Mouse (Mus musculus) embryo, embryonic 9.5 days (tissue): ENCODE measurements around the gene Angpt4.
A peak's percentile ranks its signal among the peaks of the same experiment; 100 is the strongest.

ENCODE experiments used
- DNase-seq: peaks from one replicate; pipeline ENCODE4 v3.0.0-alpha.2; 2017; ENCODE audit errors: extremely low spot score

Gene Angpt4

DNA sequence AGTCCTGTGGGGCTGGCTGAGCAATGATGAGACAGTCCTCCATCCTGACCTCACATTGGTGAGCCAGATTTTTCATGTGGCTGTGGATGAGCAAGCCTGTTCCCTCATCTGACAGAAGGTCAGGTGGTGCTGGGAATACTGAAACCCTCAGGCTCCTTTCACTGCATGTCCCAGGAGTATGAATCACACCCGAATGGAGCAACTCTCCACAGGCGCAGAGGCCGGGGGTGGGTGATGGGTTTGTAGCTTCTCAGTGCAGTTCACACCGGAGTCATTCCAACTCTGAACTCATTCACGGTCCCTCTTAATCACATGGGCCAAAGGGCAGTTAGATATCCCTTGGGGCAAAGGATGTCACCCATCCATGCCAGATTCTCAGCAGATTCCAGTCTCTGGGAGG lies 3.1 kb downstream of the Angpt4 start:
- no peak for DNase-seq

DNA sequence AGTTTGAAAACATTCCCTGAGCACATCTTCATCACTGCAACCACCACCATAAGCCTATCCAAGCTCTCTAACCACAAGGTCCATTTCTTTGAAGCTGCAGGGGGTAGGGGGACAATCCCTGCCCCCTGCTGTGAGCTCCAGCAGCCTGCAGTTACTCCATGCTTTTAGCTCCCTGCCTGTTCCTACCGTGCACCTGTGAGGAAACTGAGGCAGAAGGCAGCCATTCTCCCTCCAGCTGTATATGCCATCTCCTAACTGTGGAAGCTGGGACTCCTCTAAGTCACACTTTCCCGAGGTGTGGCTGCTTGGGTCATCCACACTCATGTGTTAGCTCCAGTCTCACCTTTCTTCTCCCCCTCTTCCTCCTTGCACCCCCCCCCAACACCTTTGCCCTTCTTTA lies 4.1 kb downstream of the Angpt4 start:
- no peak for DNase-seq

DNA sequence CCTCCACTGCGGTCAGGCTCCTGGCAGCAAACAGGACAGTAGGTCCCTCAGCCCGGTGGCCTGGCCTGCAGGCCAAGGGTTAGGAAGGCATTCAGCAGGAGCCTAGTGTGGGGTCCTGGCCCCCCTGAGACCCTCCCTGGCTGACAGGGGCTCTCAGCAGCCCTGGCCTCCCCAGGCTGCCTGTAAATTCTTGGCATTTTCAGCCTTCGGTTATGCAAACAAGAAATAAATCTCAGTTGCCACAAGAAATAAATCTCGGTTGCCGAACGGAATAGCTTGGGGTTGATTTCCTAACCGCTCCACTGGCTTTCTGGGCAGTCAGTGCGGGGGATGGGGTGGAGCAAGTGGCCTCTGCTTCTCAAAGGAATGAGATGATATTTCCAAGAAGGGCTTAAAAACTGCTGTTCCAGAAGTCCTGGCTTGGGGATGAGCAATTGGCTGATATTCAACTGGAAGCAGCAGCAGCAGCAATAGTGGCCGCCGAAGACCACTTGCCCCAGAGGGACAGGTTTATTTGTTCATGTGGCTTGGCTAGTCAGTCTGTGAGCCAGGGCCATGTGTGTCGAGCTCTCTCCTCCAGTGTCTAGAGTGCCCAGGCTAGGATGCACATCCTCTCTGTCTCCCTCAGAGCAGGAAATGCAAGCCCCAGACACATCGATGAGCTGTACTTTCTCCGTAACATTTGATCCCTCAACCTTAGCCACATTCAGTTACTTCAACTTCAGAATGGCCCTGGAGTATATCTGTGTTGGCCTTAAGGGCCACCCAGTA lies 5.2 kb downstream of the Angpt4 start:
- peak; percentile 38 for DNase-seq

DNA sequence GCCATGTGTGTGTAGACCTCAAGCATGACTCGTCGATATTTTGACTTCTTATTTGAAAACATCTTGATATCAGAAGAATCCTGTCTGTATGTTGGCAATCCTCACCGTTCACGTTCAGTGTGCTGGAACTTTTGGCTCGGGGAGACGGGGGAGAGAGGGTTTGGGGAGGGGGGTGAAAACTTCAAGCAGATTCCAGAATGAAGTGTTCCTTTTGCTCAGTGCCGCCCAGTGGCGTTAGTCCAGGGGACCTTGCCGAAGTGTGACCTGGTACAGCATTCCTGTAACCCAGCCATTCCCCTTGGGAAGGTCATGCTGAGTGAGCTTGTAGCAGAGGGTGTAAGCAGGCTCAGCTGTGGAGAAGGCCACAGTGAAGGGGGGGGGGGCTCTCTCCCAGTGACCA lies 8.1 kb downstream of the Angpt4 start:
- no peak for DNase-seq

DNA sequence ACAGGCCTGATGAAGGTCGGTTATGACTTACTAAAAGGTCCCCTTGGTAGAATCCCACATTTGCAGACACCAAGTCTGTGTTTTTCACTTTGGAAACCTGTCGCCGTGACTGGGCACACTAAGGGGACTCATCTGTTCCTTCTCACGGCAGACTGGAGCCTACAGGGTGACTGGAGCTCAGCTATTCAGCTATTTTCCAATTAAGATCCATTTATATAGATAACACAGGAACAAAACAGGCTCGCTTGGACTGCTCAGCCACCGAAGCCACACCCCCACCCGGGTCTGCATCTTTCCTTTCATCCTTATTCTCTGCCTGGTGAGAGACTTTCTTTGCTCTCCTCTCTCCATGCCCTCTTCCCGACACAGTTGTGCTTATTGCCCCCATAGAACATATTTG lies 10.1 kb downstream of the Angpt4 start:
- DNase-seq, result no peak

DNA sequence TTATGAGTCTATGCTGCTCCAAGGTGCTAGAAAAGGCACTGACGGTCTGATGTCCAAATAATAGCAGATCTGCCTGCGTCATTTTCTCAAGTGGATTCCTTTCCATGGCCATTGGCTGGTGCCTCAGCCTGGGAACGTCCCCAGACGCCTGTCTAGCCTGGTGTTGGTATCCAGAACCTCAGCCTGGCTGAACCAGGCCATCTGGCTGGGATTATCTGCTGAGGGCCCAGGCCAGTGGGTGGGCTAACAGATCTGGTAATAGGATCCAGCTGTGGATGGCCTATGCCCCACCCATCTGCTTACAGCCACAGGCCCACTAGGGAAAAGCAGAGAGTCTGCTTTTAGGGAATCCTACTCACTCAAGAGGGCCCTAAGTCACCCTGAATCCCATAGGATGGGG lies 10.6 kb downstream of the Angpt4 start:
- DNase-seq, result peak; percentile 41

DNA sequence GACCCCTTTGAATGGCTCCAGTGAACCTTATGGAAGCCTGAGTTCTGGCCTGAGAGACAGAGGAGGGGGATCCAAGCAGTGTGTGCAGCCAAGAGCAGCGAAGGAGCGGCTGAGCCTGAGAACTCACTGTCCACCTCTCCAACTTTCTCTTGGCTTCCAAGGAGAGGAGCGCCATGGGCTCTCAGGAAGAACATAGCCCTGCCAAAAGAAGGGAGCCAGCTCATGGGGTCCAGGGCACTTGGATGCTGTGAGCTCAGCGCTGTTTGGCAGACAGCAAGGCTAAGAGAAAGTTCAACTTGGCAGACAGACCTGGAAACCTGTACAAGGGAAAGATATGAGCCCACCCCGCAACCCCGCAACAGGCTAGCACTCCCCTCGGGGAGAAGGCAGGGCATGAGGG lies 13.3 kb downstream of the Angpt4 start:
- no peak for DNase-seq

DNA sequence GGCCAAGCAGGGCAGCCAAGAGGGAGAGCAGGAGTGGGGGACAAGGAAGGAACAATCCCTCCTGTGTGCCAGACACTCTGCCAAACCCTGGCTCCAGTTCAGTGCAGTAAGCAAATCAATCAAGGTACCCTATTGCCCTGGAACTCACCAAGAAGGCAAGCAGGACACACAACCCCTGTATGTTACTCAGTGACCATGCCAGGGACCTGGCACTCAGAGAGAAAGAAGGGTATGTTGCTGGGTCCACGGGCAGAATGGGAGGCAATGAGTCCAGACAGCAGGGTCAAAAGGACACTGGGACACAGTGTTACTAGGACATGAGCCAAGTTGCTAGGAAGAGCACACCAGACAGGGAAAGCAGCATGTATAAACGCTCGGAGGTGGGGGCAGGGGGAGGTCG lies 14.7 kb downstream of the Angpt4 start:
- DNase-seq, result no peak

DNA sequence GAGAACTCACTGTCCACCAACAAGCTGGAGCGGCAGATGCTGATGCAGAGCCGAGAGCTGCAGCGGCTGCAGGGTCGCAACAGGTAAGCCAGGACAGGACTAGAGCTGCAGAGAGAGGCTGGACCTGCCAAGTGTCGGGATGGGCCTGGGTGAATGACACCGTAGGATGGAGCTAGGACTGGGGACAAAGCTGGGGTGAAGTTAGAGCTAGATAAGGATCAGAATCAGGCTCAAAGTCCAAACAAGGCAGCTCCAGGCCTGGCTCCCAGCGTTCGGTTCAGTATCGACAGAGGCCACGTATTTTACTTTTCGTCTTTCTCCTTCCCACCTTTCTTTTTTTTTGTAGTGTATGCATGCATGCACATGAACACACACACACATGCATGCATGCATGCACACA lies 16.1 kb downstream of the Angpt4 start:
- no peak for DNase-seq

DNA sequence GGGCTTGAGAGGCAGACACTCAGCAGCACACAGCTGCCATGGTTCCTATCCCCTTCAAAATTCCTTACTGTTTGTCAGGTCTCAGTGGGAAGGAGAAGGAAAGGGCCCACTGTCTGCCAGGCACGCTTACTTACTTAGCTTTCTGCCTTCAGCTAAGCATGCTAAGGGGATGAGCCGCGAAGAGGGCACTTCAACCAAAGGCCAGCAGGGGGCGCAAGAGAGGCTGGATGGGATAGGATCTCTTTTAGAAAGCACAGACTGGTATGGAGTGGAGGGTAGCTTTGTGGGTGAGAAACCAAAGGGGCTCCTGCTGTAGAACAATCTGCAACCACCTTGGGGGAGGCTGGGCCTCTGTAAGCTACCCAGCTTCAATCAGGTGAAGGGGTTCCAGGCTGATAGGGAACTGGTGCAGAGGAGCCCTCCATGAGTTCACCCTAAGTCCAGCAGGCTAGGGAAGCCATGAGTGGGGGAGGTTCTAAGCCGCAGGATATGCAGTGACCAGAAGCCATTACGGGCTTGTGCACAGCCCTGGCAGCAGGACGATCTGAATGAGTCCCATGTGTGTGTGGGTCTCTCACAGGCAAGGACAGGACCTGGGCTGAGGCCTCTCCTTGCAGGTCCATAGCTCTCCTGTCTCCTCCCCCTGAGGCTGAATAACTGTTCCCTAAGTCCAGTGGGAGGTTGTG lies 19.5 kb downstream of the Angpt4 start:
- peak; percentile 83 for DNase-seq

DNA sequence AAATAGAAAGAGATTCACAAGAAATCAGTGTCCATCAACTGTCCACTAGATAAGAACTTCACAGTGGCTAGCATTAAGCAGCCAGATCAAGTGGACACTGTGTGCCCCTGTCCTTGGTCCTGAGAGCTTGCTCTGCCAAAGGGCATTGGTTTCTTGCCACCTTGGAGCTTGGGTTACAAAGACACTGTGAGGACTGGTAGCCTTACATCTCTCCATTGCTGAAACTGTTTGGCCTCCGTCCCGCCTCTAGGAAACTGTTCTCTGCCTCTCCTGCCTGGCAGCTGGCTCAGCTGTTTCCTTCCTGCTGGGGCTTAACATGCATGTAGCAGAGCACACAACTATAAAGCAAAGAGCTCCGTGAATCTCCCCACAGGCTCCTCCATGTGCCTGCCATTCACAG lies 26.9 kb downstream of the Angpt4 start:
- no peak for DNase-seq

DNA sequence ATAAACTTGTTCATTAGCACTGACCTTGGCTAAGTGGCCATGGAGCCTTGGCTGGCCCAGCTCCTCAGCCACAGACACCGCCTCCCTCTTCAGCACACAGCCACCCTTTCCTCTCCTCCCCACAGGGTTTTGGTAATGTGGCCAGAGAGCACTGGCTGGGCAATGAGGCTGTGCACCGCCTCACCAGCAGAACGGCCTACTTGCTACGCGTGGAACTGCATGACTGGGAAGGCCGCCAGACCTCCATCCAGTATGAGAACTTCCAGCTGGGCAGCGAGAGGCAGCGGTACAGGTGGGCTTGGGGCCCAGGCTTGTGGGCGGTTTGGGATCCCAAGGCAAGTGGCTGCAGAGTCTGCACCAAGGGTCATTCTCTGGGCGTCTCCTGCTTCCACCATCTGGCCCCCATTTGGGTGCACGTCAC lies 27.8 kb downstream of the Angpt4 start:
- no peak for DNase-seq

DNA sequence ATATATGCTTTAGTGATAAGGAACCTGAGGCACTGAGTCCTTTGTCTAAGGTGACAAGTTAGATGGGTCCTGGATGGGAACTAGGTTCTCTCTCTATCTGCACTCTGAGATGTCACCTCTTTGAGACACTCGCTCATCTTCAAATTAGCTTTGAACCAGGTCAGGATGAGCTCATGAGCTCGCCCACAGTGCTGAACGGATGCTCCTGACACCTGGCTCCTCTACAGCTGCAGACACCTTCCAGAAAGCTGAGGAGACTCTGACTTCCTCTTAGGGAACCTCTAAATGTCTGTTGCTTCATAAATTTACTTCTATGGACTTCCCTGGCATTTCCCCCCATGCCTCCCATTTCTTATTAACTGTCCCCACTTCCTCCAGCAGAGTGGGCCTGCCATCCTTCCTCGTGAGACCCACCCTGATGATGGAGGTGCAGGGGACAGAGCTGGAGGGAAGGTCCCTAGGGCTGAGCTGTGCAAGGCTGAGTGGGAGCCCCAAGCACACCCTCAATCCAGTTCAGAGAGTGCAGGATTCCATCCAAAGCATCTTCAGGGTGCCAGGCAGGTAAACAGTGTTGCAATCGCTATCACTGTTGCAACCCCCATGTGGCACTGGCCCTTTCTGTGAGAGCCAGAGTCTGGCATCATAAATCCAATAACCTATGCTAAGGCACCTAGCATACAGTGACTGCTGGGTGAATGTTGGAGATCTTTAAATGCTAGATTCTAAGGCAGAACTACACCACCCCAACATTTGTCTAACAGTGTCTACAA lies 28.8 kb downstream of the Angpt4 start:
- DNase-seq, result no peak

DNA sequence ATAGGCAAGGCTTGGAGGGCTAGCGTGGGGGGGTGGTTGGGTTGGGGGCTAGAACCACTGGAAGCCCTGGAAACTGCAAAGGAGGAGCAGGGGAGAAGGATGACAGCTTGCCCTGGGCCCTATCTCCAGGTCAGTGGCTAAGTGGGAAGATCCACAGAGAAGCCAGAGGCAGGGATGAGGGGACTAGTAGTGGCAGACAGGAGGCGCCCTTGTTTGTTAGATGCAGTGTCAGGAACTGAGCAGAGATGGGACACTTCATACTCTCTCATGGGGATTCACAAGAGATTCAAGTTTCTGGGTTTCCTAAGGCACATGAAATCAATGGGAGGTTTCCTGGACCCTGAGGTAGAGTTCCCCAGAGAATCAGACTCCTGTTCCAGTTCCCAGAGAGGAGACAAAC lies 30.3 kb downstream of the Angpt4 start:
- DNase-seq, result no peak

DNA sequence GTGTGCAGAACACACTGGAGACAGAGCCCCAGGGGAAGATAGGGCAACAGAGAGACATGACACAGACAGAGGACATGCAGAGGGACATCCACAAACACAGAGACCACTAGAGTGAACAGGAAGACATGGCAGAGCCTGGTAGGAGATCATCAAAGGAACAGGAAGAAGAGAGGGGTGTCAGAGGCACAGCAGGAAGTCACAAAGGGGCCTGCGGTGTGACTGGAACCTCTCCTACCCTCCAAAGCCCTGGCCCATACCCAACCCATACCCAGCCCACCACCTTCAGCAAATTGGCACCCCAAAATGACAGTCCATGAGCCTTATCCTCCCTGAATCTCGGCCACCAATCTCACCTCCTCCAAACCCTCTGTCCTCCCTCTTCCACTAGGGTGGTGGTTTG lies 33.1 kb downstream of the Angpt4 start:
- no peak for DNase-seq

DNA sequence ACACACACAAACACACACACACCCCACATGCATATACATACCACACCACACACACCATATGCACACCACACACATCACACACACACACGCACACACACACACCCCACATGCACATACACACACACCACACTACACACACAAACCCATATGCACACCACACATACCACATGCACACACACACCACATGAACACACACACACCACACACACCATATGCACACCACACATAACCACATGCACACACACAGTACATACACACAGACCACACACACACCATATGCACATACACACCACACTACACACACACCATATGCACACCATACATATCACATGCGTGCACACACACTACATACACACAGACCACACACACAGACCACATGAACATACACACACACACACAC lies 36.6 kb downstream of the Angpt4 start:
- no peak for DNase-seq

DNA sequence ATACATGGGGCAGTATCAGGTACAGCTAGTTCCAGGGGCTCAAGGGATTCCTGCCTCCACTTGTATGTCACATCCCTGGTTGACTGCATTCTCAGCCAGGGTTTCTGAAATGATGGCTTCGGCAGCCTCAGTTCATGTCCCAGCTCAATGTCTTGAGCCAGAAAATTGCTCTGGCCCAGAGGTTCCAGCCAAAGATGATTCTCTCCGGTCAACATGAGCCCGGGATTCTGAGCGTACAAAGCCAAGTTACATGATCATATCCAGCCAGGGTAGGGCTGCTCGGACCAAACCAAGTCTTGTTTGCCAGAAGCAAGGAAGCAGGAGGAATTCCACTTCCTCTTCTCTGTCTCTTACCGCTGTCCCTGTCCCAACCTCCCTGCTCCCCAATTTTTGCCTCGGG lies 37.3 kb downstream of the Angpt4 start:
- no peak for DNase-seq

DNA sequence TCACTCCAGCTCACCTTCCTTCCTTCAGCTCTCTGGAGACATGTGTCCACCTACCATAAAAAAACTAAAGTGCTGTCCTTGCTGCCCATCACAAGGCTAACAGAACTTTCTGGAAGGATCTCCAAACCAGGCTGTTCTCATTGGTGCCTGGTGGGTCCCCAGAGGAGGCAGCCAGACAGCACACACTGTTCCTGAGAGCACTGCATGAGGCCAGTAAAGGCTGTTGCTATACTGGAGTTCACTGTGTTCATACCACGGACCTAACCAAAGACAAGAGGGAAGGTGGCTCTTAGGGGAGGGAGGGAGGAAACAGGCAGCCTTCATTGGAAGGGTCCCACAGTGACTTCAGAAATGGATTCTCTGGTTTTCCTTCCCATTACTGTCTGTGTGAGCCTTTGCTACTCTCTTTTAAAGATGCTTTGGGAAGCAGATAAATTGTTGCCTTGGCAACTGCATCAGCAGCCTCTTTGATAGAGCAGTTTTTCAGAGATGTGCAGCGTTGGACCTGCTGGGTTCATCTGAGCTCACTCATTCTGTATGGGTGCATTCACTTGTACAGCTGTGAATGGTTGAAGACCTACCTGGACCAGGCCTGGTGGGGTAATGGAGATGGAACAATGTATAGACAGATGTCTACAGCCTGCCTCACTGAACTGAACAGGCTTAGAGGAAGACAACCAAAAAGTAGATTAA lies 38.2 kb downstream of the Angpt4 start:
- no peak for DNase-seq

DNA sequence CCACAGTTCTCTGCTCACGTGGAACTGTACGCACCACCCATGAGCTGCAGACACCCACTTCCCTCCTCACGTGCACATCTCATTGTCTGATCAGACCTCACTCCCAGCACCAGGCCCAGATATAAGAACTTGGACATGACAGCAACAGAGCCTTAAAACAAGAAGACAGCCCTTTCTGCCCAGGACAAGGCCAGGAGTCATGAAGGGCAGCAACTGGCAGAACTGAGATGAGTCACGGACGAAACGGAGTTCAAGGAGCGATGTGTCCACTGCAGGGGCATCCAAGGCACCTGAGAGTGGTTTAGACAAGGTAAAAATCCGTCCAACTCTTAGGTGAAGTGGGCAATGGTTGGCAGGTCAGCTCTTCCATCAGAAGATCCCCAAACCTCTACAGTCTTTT lies 42.7 kb downstream of the Angpt4 start:
- DNase-seq, result no peak

DNA sequence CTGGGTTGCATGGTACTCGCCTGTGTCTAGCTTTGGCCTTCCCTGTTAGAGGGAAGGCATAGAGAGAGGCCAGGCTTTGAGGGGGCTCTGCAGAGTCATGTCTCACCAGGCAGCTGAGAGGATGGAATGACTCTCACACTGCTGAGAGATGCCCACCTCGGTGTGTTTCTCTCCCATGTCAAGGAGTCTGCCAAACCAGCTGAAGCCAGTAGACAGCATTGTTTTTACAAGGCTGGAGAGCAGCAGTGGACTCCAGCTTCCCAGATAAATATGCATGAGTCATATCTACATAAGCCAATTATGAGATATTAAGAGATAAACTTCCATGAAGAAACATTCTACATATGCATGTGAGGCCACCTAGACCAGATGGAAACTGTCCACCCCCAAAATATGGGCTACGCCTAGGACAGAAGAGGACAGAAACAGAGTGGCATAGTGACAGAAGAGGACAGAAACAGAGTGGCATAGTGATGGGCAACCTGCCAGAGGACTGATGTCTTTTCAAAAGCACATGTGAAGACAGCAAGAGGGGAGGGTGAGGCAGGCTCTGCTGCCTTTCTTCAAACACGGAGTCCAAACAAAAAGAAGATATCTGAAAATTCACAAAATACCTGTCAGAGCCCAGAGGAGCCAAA lies 45.6 kb downstream of the Angpt4 start:
- no peak for DNase-seq

DNA sequence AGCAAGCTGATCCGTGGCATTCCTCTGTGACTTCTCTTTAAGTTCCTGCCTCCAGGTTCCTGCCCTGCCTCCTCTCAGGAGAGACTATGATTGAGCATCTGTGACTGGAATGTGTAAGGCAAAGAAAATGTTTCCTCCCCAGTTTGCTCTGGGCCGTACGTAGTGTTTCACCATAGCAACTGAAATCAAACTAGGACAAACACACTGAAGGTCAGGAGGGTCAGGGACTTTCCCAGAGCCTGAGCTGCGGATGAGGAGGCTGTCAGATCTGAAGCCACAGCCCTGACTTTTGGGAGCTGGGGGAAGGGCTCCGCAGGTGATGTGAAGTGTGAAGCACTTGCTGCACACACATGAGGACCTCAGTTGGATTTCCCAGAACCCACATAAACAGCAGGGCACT lies 48.3 kb downstream of the Angpt4 start:
- peak; percentile 64 for DNase-seq
